Mouse (Mus musculus) neural tube, embryonic 10.5 days (tissue): ENCODE measurements around the gene Slc2a12.

Experiments
- DNase-seq: peaks from one replicate; pipeline ENCODE4 v3.0.0-alpha.2; 2017; ENCODE audit warnings: low spot score; ENCODE audit errors: extremely low spot score

Gene Slc2a12

DNA sequence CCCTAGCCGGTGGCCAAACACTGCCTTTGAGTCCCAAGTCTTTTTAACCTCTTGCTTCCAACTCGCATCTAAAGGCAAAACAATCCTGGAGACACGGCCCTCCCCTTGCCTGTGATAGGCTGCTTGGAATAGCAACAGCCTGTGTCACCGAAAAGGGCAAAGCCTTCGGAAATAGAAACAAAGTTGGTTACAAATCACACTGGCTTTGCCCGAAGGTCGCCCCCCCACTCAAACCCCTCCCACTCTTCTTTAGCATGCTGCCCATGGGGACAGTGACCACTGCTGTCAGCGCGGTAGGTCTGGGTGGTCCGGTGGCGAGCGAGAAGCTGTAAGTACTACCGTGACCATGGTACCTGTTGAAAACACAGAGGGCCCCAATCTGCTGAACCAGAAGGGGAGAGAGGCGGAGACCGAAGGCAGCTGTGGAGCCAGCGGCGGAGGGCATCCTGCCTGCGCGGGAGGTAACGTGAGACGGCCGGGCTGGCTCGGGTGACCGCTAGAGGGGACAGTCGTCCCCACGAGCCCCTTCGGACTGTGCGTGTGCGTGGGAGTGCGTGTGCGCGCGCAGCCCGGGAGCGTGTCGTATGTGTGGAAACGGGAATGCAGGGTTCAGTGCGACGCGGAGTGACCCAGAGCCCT is at the start of gene Slc2a12:
TSS of gene Slc2a12 (plus strand) at position 159 of the 639 bp plus-strand sequence.
- DNase-seq = peak; percentile 67

DNA sequence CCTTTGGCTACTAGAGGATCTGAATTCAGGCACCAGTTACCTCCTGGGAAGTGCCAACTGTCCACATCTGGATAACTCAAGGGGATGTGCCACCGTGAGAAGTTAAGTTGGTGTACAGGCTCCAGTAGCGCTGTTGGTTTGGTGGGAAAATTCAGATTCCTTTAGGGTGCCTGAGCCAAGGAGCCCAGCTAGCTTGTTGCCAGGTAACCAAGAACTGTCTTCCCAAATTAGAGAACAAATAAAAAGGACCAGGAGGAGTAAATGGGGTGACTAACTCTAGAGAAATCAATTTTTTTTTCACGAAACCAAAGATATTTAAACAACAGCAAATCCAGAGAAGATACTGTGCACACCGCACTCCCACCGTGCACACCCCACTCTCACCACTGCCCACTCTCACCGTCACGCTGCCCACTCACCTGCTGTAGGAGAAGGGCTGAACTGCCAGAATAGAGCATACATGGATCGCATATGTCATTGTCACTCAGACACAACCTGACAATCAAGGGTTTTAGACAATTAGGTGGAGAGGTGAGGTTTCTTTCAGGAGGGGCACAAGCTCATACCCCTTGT is 45.8 kb upstream of the Slc2a12 start:
- no peak for DNase-seq

DNA sequence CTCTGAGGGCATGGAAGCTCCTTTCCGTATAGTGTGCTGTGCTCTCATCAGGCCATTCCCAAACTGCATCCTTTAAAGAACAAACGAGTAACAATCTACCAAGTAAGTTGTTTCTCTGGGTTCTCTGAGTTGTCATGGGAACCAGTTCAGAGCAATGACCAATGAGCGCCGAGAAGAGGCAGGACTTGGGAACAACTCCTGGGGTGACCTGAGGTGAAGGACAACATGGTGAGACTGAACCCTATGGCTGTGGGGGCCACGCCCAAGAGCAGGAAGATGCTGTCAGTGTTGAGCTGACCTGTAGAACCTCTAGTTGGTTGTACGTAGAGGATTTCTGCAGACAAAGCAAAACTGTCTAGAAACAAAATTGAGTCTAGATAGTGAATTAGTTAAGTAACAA is 43.8 kb upstream of the Slc2a12 start:
- DNase-seq = no peak

DNA sequence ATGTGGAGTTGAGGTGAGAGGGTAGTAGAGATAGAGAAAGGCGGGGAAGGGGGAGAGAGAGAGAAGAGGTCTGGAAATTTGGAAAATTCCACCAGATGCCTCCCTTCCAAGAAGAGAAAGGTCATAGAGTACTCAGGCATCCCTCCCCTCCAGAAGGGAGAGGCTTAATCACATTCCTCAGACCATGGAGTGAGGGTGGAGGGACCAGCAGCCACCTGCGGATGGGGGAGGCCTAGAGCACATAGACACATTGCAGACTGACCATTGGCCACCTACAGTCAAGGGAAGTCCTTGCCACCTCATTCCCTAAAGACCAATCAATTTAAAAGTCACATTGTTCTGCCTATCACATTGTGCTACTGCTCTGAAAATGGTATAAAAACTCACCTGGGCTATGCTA is 40.0 kb upstream of the Slc2a12 start:
- no peak for DNase-seq

DNA sequence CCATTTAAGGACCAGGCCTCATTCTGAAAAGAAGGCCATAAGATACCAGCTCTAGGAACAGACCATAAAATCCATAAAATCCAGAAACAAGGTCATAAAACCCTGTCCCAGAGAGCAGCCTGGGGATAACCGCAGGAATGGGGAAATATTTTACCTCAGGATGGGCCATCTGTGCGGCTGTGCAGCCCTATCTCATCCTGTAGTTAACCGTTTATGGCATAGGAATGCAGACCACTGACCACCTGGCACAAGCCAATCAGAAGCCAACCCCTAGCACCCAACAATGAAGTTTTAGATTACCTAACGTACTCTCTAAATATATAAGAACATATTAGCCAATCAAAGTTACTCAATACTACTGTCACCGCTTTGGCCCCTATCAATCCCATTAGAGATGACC is 36.5 kb upstream of the Slc2a12 start:
- DNase-seq = no peak

DNA sequence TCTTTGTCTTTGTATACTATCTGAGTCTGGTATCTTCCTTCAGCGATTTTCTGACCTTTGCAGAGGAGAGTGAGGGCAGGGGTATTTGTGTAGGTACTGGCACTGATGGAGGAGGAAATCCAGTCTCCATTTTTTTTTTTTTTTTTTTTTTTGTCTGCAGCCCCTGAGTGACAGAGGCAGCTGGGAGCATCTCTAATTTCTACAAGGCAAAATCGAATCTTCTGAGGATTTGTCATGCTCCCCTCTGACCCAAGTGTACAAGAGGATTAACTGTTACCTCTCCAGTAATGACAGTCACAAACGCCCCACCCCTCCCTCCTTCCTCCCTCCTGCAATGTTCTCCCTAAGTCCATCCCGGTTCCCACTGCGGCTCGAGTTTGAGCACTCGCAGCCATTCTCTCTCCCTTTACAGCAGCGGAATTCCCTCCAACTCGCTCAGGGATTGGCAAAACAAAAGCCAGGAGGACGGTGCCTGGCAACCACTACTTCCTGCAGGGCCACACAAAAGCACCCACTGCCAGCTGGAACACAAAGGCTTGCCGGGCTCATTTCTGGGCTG is 35.9 kb upstream of the Slc2a12 start:
- DNase-seq = peak; percentile 63

DNA sequence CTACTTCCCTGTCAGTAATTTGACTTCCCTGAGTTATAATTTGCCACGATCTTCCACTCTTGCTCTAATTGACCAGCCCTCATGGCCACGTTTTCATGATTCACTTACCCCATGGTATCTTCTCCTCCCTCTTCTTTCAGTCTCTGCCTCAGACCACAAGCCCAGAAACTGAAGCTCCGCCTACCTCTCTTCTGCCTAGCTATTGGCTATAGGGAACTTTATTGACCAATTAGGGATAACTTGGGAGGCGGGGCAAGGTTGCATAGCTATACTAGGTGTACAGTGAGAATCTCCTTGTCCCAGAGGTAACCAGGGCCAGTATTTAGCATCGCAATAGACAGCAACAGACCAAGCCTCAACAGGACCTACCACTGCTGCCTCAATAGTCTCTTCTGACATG is 31.5 kb upstream of the Slc2a12 start:
- no peak for DNase-seq

DNA sequence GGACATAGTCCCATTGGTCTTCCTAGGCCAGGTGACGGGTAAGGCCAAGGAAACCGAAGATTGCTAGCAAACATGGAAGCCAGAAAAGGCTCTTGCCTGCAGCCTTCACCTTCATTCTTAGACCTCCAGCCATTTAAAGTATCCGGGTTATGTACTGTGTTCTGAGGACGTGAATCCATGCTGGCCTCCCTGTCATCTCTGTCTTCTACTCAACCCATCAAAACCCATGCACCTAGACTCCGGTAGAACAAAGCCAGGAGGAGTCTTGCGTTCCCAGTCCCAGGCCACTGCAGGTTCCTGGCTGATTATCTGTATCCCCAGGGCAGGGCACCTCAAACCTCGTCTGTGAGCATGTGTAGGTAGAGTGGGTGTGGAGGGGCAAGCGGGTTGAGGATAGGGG is 30.3 kb upstream of the Slc2a12 start:
- no peak for DNase-seq

DNA sequence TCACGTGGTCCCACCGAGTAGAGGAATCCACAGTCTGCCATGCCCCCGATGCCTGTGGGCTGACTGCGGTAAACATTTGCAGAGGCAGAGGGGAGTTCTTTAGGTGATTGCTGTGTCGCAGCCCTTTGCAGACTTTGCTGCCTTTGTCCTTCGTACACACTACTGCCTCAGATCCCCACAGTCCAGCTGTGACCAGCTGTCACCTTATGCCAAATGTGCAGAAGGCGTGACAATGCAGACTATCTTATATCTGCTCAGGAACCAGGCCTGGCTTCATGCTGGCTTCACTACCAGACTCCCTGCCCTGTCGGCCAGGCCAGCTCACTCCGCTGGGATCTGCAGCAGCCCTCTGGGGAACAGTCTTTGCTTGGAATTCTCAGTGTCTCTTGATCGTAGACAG is 29.5 kb upstream of the Slc2a12 start:
- DNase-seq = no peak

DNA sequence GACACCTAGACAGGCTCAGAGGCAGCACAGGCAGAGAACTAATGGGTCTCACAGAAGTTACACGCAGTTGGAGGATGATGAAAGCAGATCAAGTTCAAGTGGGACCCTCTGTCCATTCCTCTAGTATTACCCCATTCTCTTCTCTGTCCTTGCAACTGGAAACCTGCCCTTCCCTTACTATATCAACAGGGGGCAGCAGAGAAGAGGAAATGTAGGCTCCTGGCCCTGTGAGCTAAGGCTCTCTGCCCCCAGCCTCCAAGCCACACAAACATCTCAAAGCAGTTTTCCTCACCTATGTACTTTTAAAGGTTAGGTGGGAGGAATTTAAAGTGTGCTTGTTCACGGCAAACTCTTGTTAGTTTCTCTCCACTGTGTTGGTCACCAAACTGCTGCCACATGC is 26.0 kb upstream of the Slc2a12 start:
- no peak for DNase-seq

DNA sequence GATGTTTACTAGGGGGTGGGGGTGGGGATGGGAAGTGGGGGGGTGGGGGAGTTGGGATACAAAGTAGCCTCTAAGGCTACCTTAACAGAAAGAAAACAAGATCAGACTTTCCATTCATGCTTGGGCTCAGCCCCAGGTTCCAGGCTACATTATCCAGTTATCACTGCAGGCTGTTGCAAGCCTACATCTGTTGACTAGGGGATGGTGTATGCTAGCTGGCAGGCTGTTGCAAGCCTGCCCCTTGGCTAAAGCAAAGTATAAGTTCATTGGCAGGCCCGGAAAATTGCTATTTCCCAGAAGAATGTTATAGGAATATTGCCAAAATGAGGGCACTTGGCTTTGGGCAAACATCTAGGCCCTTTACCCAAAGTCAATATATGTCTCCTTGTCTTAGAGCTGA is 16.0 kb upstream of the Slc2a12 start:
- DNase-seq = no peak

DNA sequence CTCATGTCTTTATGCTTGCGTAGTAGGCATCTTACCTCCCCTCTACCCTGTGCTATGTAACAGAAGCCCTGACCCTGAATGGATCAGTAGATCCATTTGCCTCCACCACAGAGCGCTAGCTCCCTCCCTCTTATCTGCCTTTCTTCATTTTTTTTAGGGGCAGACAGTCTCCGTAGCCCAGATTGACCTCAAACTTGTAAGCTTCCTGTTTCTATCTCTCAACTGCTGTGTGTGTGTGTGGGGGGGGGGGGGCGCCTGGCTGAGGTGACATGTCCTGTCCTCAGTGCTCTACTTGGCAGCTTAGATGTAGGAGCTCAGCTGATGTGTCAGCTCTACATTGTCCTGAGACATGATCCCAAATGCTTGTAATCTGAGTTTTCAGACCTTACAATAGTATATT is 13.7 kb upstream of the Slc2a12 start:
- no peak for DNase-seq

DNA sequence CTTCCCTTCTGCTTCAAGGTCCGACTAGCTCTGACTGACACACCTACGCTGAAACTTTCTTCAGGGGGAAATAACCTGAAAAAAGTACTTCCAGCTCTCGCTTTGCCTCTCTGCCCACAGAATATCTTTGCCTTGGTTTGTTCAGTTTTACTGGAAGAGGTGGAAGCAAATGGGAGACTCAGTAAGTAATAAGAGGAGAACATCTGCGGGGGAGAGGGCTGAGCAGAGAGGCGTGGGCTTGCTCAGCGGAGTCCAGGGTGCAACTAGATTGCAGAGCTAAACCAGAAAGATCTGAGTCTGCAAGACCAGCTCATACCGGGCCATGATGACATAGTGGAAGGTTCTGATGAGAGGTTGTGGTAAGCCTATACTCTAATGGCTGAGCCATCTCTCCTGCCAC is 13.3 kb upstream of the Slc2a12 start:
- DNase-seq = no peak

DNA sequence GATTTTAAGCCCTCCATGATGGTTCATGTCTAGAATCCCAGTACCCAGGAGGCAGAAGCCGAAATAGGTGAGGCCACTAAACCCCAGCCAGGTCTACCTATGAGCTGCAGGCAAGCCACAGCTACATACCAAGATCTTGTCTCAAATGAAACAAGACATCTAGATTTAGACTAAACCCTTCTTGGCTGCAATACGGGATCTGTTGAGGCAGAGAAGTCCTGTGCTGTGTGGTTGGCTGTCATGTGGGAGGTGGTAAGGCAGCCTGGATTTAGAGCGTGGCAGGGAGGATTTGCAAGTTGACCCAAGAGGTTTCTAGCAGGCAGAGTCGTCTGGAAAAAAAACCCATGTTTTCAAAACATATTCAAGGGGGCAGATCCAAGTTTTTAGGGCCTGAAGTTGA is 12.9 kb upstream of the Slc2a12 start:
- DNase-seq = no peak

DNA sequence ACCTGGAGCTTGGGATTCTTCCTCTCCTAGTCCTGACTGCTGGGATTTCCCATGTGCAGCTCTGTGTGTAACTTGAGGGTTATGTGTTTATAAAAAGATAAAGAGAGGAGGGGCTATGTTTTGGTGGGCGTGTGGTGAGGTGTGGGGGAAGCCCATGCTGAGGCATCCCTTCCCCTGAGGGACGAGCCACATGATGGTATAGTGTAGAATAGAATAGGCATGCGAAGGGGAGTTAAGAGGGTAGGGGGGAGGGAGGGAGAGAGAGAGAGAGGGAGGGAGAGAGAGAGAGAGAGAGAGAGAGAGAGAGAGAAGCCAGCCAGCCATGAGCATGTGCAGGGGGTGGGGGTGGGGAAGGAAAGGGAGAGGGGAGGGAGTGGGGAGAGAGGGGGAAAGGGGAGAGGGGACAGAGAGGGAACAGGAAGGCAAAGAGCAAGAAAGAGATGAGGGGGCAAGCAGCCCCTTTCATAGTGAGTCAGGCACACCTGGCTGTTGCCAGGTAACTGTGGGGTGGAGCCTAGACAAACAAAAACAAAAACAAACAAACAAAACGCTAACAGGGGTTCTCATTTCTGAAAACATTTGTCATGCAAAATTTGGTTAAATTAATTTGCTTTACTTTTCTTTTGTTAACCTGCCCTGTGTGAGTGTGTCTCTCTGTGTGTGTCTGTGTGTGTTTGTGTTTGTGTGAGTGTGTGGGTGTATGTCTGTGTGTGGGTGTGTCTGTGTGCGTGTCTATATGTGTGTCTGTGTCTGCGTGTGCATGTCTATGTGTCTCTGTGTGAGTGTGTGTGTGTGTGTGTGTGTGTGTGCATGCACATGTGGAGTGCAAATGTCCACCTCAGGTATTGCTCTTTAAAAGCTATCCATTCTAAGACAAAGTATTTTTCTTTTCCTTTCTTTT is 11.2 kb upstream of the Slc2a12 start:
- no peak for DNase-seq

DNA sequence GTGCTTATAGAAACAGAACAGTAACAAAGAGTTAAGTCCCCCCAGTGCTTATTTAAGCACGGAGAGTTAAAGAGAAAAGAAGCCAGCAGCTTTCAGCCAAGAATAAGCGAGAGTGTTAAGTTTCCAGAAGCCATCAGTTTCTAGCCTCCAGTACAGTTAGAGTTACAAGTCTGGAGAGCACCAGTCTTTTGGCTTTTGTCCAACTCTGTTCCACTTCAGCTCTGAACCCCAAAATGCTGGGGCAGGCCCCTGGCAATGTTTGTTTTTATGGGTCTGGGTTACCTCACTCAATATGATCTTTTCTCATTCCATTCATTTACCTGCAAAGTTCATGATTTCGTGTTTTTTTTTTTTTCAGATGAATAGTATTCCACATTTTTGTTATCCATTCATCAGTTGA is 7.6 kb upstream of the Slc2a12 start:
- no peak for DNase-seq

DNA sequence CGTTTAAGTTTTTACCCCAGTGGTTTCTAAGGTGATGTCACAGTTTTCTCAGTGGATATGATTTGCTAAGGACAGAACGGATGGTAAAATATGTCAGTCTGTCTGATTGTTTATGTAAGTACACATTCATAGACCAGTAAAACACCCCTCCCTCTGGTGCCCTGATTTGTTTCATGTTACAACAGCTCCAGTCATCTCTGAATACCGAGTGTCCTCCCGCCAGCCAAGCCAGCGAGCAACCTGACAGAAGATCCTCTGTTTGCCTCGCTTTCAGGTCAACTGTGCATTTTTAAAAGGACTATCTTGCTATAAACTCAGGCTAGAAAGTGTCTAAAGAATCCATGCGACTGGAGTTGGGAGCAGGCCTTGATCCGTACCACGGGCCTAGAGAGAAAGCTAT is 640 bp upstream of the Slc2a12 start:
- DNase-seq = no peak

DNA sequence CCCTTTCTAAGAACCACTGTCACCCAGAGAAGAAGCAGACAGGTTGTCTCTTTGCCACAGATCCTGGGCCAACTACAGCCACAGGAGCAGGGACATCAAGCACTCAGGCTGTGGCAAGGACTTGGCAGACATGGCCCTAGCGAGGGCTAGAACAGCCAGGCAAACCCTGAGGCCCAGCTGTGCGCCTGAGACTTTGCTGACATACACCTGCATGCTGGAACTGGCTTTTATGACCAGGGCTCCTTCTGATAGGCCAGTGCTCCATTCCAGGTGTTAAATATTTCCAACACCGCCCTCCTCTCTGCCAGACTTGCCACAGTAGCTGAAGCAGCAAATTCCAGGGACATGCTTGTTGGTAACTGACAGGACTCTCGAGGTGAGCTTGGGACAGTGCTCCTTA is 3.9 kb downstream of the Slc2a12 start:
- no peak for DNase-seq

DNA sequence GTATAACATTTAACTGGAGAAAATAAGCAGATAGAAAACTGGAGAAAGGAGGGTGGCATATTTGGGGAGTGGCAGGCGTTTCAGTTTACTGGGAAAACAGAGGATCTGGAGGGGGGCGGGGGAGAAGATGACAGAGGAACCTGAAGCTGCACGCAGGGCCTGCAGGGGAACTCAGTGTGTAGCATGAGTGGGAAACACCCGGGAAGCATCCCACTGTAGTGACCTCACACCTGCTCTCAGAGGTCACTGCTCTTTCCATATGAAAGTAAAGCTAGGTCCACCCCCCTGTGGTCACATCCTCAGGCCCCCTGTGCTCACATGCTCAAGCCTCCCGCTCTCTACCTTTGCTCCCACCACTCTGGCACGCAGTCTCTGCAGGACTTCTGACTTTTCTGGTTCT is 9.0 kb downstream of the Slc2a12 start:
- no peak for DNase-seq

DNA sequence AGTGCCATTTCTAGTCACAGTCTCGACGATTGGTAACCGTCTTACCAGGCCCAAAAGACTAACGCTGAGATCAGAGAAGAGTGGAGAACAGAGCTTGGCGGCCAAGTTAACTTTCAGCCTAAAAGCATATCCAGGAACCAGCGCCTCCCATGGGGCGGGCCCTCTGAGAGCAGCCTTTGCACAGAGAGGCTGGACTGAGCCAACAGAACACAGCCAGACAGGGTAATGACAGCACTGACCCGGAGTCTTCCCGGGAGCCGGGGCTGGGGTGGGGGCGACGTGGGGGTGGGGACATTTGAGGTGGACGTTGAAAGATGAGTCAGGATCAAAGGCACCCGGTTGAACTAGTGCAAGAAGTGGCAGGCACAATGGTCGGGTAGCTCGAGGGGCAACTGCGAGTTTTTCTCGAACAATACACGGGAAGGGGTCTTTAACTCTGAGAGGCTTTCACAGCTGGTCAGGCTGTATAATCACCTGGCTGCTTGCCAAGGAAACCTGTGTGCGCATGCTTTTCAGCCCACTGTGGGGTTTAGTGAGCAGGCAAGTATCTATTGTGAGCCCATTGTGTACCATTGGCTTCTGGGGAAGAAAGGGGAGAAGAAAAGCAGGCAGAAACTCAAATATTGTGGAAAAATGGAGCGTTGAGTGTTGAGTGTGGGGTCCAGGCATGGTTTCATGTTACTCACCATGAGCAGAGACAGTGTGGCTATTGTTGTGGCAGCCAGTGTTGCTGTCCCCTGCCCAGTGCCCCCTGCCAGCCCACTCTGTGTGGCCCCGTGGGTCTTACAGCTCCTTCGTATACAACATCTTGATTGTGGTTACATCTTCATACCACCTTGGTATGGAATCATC is 13.9 kb downstream of the Slc2a12 start:
- DNase-seq = peak; percentile 27

DNA sequence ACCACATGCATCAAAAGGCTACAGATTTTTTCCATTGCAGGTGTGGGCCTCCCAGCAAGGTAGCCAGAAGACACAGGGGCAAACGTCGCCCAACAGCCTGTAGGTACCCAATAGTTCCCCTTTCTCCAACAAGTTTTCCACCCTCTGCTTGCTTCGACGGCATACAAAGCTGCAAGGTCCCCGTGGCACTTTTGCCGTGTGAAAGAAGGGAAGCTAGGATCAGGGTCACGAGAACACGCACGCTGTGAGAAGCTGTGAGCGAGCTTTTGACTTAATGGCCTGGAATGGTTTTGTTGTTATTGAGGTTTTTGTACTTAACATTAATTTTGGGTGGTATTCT is 14.5 kb downstream of the Slc2a12 start:
- no peak for DNase-seq
